Mouse (Mus musculus): ENCODE measurements around the gene Ppp1r3c.

Ppp1r3c gene

GRCm38 (mm10) chr19:36721139-36721538, 15.3 kb downstream of the Ppp1r3c start:
- no peak for DNase-seq (ENCODE audit: low spot score in 2 of 2)

- DNase-seq (ENCODE audit: low spot score in 2 of 2), result no peak
These were observed 20.2 kb downstream of the Ppp1r3c start for GRCm38 (mm10) chr19:36716221-36716620.

- DNase-seq (ENCODE audit: low spot score in 2 of 2), result no peak
These were observed 20.9 kb downstream of the Ppp1r3c start for GRCm38 (mm10) chr19:36715591-36715990.

DNA sequence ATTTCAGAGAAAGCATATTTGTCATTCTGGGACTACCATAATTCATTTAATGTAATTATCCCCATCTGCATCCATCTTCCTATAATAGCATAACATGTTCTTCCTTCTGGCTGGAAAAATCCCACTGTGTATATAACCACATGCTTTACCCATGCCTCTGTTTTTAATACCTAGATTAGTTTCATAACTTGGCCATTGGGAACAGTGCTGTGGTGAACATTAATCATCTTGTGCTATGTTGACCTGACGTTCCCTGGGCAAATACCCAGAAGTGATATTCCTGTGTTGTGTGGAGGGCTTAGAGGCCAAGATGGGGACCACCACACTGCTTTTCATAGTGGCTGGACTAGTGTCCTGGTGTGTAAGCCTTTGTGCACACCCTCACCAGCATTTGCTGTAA, 22.0 kb downstream of the Ppp1r3c start:
- no peak for DNase-seq (ENCODE audit: low spot score in 2 of 2)

GRCm38 (mm10) chr19:36713092-36713491, 23.4 kb downstream of the Ppp1r3c start:
- DNase-seq (ENCODE audit: low spot score in 2 of 2), result peak in 1 of 2 experiments; percentile 25

- DNase-seq (ENCODE audit: low spot score in 2 of 2), result no peak
These were observed 30.3 kb downstream of the Ppp1r3c start for GRCm38 (mm10) chr19:36706195-36706594.

DNA sequence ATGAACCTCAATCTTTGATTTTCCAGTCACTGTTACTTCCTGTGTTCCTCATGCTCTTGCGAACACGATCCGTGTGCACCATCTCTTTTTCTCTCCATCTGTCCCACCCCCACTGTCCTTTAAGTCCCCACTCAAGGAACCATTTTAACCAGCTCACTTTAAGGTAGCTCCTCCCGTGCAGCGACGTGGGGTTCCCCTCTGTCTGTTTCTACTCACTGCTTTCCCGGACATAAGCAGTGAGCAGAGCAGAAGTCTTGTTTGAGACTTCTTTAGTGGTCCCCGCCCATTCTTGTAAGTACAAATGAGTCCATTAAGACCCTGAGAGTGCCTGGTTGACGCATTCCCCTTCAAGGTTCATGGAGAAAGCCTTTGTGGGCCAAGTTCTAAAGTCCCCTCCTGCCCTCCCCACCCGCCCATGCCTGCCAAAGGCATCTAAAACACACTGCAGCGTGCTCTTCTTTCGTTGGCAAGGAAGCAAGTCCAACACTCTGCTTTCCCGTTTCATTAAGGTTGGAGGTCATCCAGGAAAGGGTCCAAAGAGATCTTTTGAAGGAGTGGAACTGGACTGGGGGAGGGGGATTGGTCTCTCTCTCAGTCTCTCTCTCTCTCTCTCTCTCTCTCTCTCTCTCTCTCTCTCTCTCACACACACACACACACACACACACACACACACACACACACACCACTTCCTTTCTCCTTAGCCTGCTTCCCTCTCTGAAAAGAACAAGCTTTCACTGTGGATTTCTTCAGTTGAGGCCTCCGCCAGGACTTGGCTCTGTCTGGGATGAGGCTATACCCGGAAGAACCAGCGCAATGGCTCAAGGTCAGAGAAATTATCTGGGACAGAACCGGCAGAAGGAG, 30.9 kb downstream of the Ppp1r3c start:
- no peak for DNase-seq (ENCODE audit: low spot score in 2 of 2)

GRCm38 (mm10) chr19:36704763-36705162, 31.7 kb downstream of the Ppp1r3c start:
- no peak for DNase-seq (ENCODE audit: low spot score in 2 of 2)

DNA sequence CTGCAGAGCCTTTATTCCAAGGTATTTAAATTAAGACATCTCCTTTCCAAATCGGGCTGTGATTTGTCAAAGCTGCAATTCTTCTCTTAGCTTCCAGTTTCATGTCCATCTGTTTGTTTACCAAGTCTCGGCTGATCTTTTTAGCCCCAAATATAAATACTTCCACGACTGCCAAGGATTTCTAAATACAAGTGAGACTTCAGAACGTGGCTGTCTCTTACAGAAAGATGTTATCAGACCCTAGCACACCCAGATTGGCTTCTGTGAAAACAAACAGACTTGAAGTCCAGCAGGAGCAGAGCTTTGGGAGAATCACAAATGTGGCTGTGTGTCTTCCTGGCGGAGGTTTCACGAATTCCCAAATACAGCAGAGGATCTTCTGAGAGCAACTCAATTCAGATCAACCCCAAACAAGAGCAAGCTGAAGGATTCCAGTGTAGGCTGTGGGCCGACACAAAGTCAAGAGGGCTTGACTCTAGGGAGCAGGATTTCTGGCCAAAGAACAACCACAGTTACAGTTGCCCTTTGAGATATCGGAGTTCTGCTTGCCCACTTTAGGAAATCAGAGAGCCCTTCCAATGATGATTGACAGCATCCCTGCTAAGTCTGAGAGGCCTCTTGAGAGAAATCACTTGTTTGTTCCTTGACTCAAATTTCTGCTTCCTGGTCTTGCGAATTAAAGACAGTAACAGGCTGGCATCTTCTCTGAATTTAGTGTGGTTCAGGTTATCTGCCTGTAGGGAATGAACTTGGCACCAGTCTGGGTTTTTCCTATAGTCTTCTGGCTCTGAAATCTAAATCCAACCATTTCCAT, 34.4 kb downstream of the Ppp1r3c start:
- no peak for DNase-seq (ENCODE audit: low spot score in 2 of 2)

- no peak for DNase-seq (ENCODE audit: low spot score in 2 of 2)
These were observed 35.1 kb downstream of the Ppp1r3c start for GRCm38 (mm10) chr19:36701366-36701765.

GRCm38 (mm10) chr19:36700937-36701336, 35.5 kb downstream of the Ppp1r3c start:
- DNase-seq (ENCODE audit: low spot score in 2 of 2), result no peak

DNA sequence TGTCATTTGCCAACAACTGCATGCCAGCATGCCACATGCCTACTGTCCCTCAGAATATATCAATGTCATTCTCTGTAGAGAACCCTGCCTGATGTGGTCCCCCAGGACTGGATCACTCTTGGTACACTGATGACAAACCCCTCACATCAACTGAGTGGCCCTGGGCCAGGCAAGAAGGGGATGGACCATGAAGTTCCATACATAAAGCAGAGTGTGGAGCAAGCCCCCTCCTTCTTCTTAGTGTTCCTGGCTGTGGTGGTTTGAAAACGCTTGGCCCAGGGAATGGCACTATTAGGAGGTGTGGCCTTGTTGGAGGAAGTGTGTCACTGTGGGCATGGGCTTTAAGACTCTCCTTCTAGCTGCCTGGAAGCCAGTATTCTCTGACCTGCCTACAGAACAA, 37.3 kb downstream of the Ppp1r3c start:
- DNase-seq (ENCODE audit: low spot score in 2 of 2), result no peak

- no peak for DNase-seq (ENCODE audit: low spot score in 2 of 2)
These were observed 38.3 kb downstream of the Ppp1r3c start for GRCm38 (mm10) chr19:36698200-36698599.

- DNase-seq (ENCODE audit: low spot score in 2 of 2), result no peak
These were observed 39.8 kb downstream of the Ppp1r3c start for GRCm38 (mm10) chr19:36696601-36697122.

DNA sequence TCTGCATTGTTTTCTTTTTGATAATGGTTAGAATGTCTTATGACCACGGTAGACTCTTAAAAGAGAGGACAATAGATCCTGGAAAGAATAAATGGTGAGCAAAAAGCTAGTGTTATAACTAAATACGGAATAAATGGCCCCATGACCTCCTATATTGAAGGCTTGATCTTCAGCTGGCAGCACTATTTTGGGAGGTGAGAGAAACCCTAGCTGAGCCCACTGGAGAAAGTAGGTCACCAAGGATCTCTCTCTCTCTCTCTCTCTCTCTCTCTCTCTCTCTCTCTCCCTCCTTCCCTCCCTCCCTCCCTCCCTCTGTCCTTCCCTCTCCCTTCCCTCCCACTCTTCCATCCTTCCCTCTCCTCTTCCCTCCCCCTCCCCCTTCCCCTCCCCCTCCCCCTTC, 42.9 kb downstream of the Ppp1r3c start:
- DNase-seq (ENCODE audit: low spot score in 2 of 2), result no peak

DNA sequence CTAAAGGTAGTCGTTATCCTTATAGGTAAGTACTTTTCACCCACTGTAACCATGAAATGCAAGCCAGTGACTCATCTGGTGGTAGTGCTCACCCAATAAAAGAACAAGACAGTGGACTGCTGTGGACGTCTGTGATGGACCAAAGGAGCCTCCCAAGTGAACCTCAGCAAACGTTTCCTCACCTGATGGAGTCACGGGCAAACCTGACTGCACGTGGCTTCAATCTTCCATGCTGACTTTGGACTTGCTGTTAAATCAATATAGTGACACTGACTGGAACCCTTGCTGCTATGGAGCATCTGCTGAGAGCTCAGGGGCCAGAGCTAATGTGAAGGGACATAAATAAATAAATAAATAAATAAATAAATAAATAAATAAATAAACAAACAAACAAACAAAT, 44.5 kb downstream of the Ppp1r3c start:
- no peak for DNase-seq (ENCODE audit: low spot score in 2 of 2)

DNA sequence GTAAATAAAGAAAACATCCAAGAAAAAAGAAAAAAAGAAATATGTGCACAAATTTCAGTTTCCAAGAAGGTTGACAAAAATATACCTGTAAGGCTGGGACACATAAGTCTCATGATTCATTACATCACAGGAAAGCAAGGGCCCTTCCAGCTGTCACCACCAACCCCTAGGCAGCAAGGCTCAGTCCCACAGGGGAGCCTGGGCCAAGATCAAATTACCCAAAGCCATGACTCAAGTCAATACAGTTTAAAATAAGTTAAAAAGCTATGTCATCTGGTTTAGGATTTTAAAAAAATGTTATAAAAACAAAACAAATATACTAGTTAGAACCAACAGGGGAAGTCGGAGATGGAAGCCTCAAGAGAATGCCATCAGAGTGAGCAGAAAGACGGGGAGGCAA, 45.2 kb downstream of the Ppp1r3c start:
- DNase-seq (ENCODE audit: low spot score in 2 of 2), result no peak

GRCm38 (mm10) chr19:36689205-36689604, 47.2 kb downstream of the Ppp1r3c start:
- no peak for DNase-seq (ENCODE audit: low spot score in 2 of 2)

DNA sequence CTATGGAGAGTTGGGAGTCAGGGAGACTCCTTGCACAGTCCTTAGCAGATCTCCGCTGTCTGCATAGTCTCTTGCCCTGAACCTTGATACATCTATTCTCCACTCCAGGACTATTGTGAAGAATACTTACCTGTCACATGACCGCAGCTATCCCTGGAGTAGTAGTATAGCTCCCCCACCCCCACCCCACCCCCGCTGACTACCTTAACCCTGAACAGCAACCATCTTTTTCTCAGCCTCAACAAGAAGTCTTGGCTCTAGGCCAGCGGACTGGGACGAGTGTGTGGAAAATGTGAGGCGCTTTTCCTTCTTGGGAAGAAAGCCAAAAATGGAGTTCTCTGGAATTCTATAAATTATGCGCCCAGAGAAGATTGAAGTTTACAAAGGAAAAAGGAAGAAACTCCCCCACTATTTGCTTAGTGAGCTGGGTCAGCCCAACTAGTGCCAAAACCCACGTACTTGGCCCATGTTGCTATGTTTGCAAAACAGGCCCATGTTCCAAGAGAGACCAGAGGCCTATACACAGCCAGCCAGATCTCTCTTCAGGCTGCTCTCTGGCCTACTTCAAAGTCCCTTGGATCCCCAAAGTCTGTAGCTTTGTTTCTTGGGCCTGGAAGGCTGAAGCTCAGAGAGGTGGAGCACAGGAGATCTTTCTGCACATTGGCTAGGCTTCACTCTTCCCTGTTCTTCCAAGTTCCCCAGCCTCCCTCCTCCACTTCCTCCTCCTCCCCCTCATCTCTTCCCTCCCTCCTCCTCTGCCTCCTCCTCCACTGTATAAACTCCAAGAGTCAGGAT, 48.4 kb downstream of the Ppp1r3c start:
- DNase-seq (ENCODE audit: low spot score in 2 of 2), result peak in 1 of 2 experiments; percentile 60

DNA sequence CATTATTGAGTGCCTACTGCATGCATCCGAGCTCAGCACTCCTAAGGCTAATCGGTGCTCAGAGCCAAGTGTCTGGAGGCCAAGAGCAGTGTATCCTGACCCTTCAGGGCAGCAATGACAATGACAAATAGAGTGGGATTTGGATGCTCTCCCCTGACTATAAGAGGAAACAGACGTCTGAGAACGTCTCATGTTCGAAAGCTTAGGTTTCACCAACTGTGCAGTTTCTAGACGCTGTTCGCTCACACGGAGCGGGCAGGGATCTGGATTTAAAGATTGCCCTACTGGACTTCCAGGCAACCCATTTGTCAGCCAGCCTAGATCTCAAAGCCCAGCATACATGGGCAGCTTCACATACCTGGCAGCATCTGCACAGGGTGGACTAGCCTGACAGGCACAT, 49.4 kb downstream of the Ppp1r3c start:
- DNase-seq (ENCODE audit: low spot score in 2 of 2), result no peak

DNA sequence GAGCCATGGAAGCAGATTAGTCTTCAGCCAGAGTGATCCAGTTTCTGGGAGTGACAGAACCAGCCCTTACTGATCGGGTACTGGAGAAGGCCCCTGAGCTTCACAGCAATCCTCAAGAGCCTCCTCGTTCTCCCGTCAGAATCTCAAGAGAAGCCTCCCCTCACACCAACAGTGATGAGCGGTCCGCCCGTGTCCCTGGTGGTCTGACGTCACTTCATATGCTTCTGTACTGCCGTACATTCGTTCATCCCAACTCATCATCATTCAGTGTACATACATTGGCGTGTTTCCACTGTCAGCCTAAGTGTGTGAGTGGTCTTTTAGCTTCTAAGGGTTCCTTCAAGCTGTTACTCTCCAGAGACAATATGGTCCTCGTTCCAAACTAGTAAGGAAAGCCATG, 50.4 kb downstream of the Ppp1r3c start:
- no peak for DNase-seq (ENCODE audit: low spot score in 2 of 2)

GRCm38 (mm10) chr19:36682560-36682959, 53.9 kb downstream of the Ppp1r3c start:
- DNase-seq (ENCODE audit: low spot score in 2 of 2), result no peak
